Mouse (Mus musculus) right cerebral cortex, postnatal 10 days (tissue): ENCODE results near the gene Gpr176.
"Not testable (repeated sequence)": the region's sequence is repeated elsewhere in the genome, so short reads cannot be mapped to it uniquely, and the experiment has no call there.

Experiments used
- DNase-seq, 2 experiments: peaks; one replicate each; pipeline ENCODE4 v3.0.0; 2021; ENCODE audit warnings: low spot score in 2 of 2

The Gpr176 gene

GRCm38 (mm10) chr2:118301656-118302055 lies 71.6 kb downstream of the Gpr176 start:
- no peak for DNase-seq

- DNase-seq, result no peak
These were observed 72.1 kb downstream of the Gpr176 start for GRCm38 (mm10) chr2:118301041-118301545.

GRCm38 (mm10) chr2:118299981-118300380 lies 73.2 kb downstream of the Gpr176 start:
- no peak for DNase-seq

- no peak for DNase-seq
These were observed 74.6 kb downstream of the Gpr176 start for GRCm38 (mm10) chr2:118298601-118299000.

GRCm38 (mm10) chr2:118297966-118298365 lies 75.3 kb downstream of the Gpr176 start:
- DNase-seq, result no peak

- DNase-seq, result peak in 1 of 2 experiments; percentile 36
These were observed 77.7 kb downstream of the Gpr176 start for GRCm38 (mm10) chr2:118295505-118295904.

GRCm38 (mm10) chr2:118293583-118293982 lies 79.6 kb downstream of the Gpr176 start:
- no peak for DNase-seq

GRCm38 (mm10) chr2:118289066-118289460 lies 84.2 kb downstream of the Gpr176 start:
- DNase-seq, result not testable (repeated sequence)

GRCm38 (mm10) chr2:118288326-118289065 lies 84.7 kb downstream of the Gpr176 start:
- DNase-seq, result no peak

GRCm38 (mm10) chr2:118287678-118288077 lies 85.5 kb downstream of the Gpr176 start:
- DNase-seq, result peak in 1 of 2 experiments; percentile 38

- DNase-seq, result no peak
These were observed 90.8 kb downstream of the Gpr176 start for GRCm38 (mm10) chr2:118282467-118282866.

- no peak for DNase-seq
These were observed 95.0 kb downstream of the Gpr176 start for GRCm38 (mm10) chr2:118278249-118278648.

- no peak for DNase-seq
These were observed 101.6 kb downstream of the Gpr176 start for GRCm38 (mm10) chr2:118271606-118272005.

GRCm38 (mm10) chr2:118270213-118270612 lies 103.0 kb downstream of the Gpr176 start:
- peak; percentile 33 to 43 for DNase-seq

- DNase-seq, result no peak
These were observed 109.4 kb downstream of the Gpr176 start for GRCm38 (mm10) chr2:118263914-118264201.

- DNase-seq, result peak; percentile 68 to 73
These were observed 109.9 kb downstream of the Gpr176 start for GRCm38 (mm10) chr2:118263151-118263913.

- DNase-seq, result peak; percentile 79 to 90
These were observed 110.5 kb downstream of the Gpr176 start for GRCm38 (mm10) chr2:118262673-118263072.

GRCm38 (mm10) chr2:118259746-118260145 lies 113.5 kb downstream of the Gpr176 start:
- no peak for DNase-seq

- DNase-seq, result no peak
These were observed 116.1 kb downstream of the Gpr176 start for GRCm38 (mm10) chr2:118257094-118257493.

- DNase-seq, result peak; percentile 86 to 93
These were observed 116.6 kb downstream of the Gpr176 start, which contains the start of gene Fsip1 for GRCm38 (mm10) chr2:118256621-118257053. Fsip1 (minus strand) TSS chr2:118256966.

- no peak for DNase-seq
These were observed 118.7 kb downstream of the Gpr176 start for GRCm38 (mm10) chr2:118254516-118254915.

GRCm38 (mm10) chr2:118248966-118249365 lies 124.3 kb downstream of the Gpr176 start:
- no peak for DNase-seq

GRCm38 (mm10) chr2:118248016-118248415 lies 125.2 kb downstream of the Gpr176 start:
- no peak for DNase-seq
